Mouse (Mus musculus) thymus, adult 18-20 months (tissue): ENCODE measurements around the gene Gm10999.
"Not testable (repeated sequence)": the region's sequence is repeated elsewhere in the genome, so short reads cannot be mapped to it uniquely, and the experiment has no call there.

Experiments used
- DNase-seq, 2 experiments: peaks; one replicate each; pipeline ENCODE4 v3.0.0; 2022; ENCODE audit warnings: mixed read lengths in 2 of 2

Gene Gm10999

DNA sequence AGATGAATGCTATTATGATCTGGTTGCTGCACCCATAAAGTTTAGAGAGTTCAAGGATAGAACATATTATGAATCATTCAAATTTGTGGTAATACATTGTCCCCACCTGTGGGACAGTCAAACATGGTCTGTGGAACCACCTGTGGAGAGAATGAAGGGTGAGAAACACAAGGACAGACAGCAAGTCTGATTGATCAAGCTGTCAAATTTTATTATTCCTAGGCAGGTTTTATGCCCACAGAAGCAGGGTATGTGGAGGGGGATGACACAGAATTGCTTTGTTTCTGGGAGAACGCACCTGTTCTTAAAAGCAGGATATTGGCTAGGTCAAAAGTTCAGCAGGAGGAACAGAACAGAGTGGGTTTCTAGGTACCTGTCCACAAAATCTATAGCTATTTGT is at the start of gene Gm10999:
Gene Gm10999, minus strand, starts transcription at position 101 of the 400 bp plus-strand sequence.
- no peak for DNase-seq

DNA sequence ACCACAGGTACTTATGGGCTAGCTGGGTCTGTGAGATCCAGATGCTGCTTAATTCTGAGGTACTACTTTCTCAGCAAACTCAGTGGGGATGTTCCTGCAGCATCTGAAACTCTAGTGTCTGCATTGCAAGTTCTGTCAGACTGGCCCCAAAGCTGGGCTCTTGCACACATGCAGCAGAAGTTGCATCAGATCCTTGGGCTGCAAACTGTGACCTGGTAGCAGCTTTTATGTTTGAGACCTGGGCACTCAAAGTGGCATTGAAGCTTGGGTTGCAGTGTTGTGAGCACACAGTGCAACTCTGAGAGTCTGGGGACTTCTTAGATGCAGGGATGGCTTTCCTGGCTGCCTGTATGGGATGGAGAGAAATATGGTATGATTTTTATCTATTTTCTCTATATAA is 2.0 kb upstream of the Gm10999 start:
- DNase-seq = no peak

GRCm38 (mm10) chr8:129115761-129116160 is 15.7 kb downstream of the Gm10999 start:
- not testable (repeated sequence) for DNase-seq
